Mouse (Mus musculus) midbrain, embryonic 10.5 days (tissue): Measurements from ENCODE around the gene Togaram2. TPM values are rescaled to one million over a fixed set of nuclear protein-coding genes. Genes with fewer than 3 reads are reported as not detected.
"Not testable (repeated sequence)": the region's sequence is repeated elsewhere in the genome, so short reads cannot be mapped to it uniquely, and the experiment has no call there.

Source experiments
- DNase-seq: peaks from one replicate; pipeline ENCODE4 v3.0.0-alpha.2; 2017; ENCODE audit warnings: low spot score
- H3K27ac ChIP-seq: fragments of 300-500 bp; sonication (generic); replicated peaks from 2 replicates; pipeline ENCODE4 v1.5.1; 2016; ENCODE audit warnings: mild to moderate bottlenecking
- H3K27me3 ChIP-seq: fragments of 300-500 bp; sonication (generic); 2 replicates; pipeline ENCODE4 v1.6.1; 2016; ENCODE audit warnings: low read depth, mild to moderate bottlenecking; ENCODE audit not compliant: poor library complexity, severe bottlenecking
- H3K36me3 ChIP-seq: fragments of 300-500 bp; sonication (generic); 2 replicates; pipeline ENCODE4 v1.6.1; 2016; ENCODE audit warnings: mild to moderate bottlenecking, moderate library complexity
- H3K4me1 ChIP-seq: fragments of 300-500 bp; sonication (generic); 2 replicates; pipeline ENCODE4 v1.6.1; 2016
- H3K4me3 ChIP-seq: fragments of 300-500 bp; sonication (generic); 2 replicates; pipeline ENCODE4 v1.5.1; 2016; ENCODE audit warnings: mild to moderate bottlenecking, moderate library complexity
- H3K9me3 ChIP-seq: fragments of 300-500 bp; sonication (generic); replicated peaks from 2 replicates; pipeline ENCODE4 v1.6.1; 2016; ENCODE audit warnings: mild to moderate bottlenecking
- WGBS: fragments of 180-500 bp; shearing (Covaris S2); methylation state at CpG from one replicate; pipeline ENCODE4 v1.1.7; 2016; 5-methylcytosine and 5-hydroxymethylcytosine counted together
- polyA plus RNA-seq: library from polyadenylated mRNA; unstranded; fragments of >200 nt; fragmentation: Nextera tagmentation; extraction: Ambion mirVana; gene quantifications from 2 replicates; pipeline ENCODE4 v1.2.1, GENCODE M21; 2016

Togaram2 gene
- not detected in 2 replicates for polyA plus RNA-seq

GRCm38 (mm10) chr17:71673092-71673491, at the start of gene Togaram2:
TSS of gene Togaram2 (plus strand) at chr17:71673261.
- 60% methylated on average over 9 of the region's 9 CpGs for WGBS
- no peak within 1 kb of the TSS for H3K27ac ChIP-seq
- peaks cover 20% of the 10 kb centered on the region for H3K4me1 ChIP-seq
- H3K27me3 ChIP-seq: no peaks in the 10 kb centered on the region
- H3K9me3 ChIP-seq: no peaks in the 10 kb centered on the region
- DNase-seq: no peak
- H3K36me3 ChIP-seq: no peaks in the 10 kb centered on the region
- H3K4me3 ChIP-seq: no peak within 1 kb of the TSS

GRCm38 (mm10) chr17:71631806-71632205, 41.3 kb upstream of the Togaram2 start:
- Histone ChIP-seq H3K4me1 (no peaks in the 10 kb centered on the region), H3K27me3 (no peaks in the 10 kb centered on the region), H3K4me3 (no peak overlapping the region), H3K27ac (no peak overlapping the region), H3K9me3 (no peaks in the 10 kb centered on the region), H3K36me3 (peaks cover 98% of the 10 kb centered on the region)
- WGBS: 92% methylated on average over 10 of the region's 10 CpGs
- DNase-seq: no peak

GRCm38 (mm10) chr17:71633350-71633749, 39.7 kb upstream of the Togaram2 start:
- WGBS: 90% methylated on average over 8 of the region's 8 CpGs
- H3K36me3 ChIP-seq: peaks cover 98% of the 10 kb centered on the region

GRCm38 (mm10) chr17:71636786-71637185, 36.3 kb upstream of the Togaram2 start:
- H3K9me3 ChIP-seq: no peaks in the 10 kb centered on the region
- no peak overlapping the region for H3K27ac ChIP-seq
- H3K4me1 ChIP-seq: no peaks in the 10 kb centered on the region
- no peaks in the 10 kb centered on the region for H3K27me3 ChIP-seq
- no peak for DNase-seq
- WGBS: 95% methylated on average over 8 of the region's 8 CpGs
- H3K4me3 ChIP-seq: no peak overlapping the region
- H3K36me3 ChIP-seq: peaks cover 99% of the 10 kb centered on the region

More at GRCm38 (mm10) chr17:71633350-71633749, 39.7 kb upstream of the Togaram2 start:
- Histone ChIP-seq H3K9me3 (no peaks in the 10 kb centered on the region), H3K4me1 (no peaks in the 10 kb centered on the region), H3K27ac (no peak overlapping the region), H3K27me3 (no peaks in the 10 kb centered on the region), H3K4me3 (no peak overlapping the region)
- no peak for DNase-seq

GRCm38 (mm10) chr17:71637750-71638265, 35.3 kb upstream of the Togaram2 start:
- no peak overlapping the region for H3K27ac ChIP-seq
- H3K4me3 ChIP-seq: no peak overlapping the region
- DNase-seq: no peak
- no peaks in the 10 kb centered on the region for H3K27me3 ChIP-seq
- H3K4me1 ChIP-seq: no peaks in the 10 kb centered on the region
- 92% methylated on average over 4 of the region's 4 CpGs for WGBS
- H3K9me3 ChIP-seq: no peaks in the 10 kb centered on the region
- peaks cover 99% of the 10 kb centered on the region for H3K36me3 ChIP-seq

- H3K4me1 ChIP-seq, H3K27ac ChIP-seq, H3K9me3 ChIP-seq, DNase-seq, H3K4me3 ChIP-seq, H3K27me3 ChIP-seq: not testable (repeated sequence)
- peaks cover 99% of the 10 kb centered on the region for H3K36me3 ChIP-seq
- WGBS: 88% methylated on average over 5 of the region's 5 CpGs
Observed at GRCm38 (mm10) chr17:71639056-71639455, 34.0 kb upstream of the Togaram2 start.

GRCm38 (mm10) chr17:71640421-71641085, 32.5 kb upstream of the Togaram2 start:
- WGBS: 91% methylated on average over 9 of the region's 9 CpGs
- no peaks in the 10 kb centered on the region for H3K27me3 ChIP-seq
- no peak for DNase-seq
- no peaks in the 10 kb centered on the region for H3K9me3 ChIP-seq
- no peaks in the 10 kb centered on the region for H3K4me1 ChIP-seq
- H3K4me3 ChIP-seq: no peak overlapping the region
- no peak overlapping the region for H3K27ac ChIP-seq
- H3K36me3 ChIP-seq: peaks cover 97% of the 10 kb centered on the region

- 91% methylated on average over 3 of the region's 3 CpGs for WGBS
- Histone ChIP-seq H3K4me3 (no peak overlapping the region), H3K27me3 (no peaks in the 10 kb centered on the region), H3K9me3 (no peaks in the 10 kb centered on the region), H3K27ac (no peak overlapping the region), H3K4me1 (no peaks in the 10 kb centered on the region), H3K36me3 (peaks cover 97% of the 10 kb centered on the region)
- no peak for DNase-seq
Observed at GRCm38 (mm10) chr17:71642190-71642589, 30.9 kb upstream of the Togaram2 start.

GRCm38 (mm10) chr17:71650011-71650410, 23.1 kb upstream of the Togaram2 start:
- Histone ChIP-seq H3K36me3 (peaks cover 96% of the 10 kb centered on the region), H3K27ac (no peak overlapping the region), H3K27me3 (no peaks in the 10 kb centered on the region), H3K4me3 (no peak overlapping the region), H3K4me1 (no peaks in the 10 kb centered on the region), H3K9me3 (no peaks in the 10 kb centered on the region)
- 95% methylated on average over 9 of the region's 9 CpGs for WGBS
- DNase-seq: no peak

- H3K36me3 ChIP-seq: peaks cover 96% of the 10 kb centered on the region
- no peak overlapping the region for H3K27ac ChIP-seq
- no peaks in the 10 kb centered on the region for H3K27me3 ChIP-seq
- WGBS: 92% methylated on average over 2 of the region's 2 CpGs
- DNase-seq: no peak
- no peaks in the 10 kb centered on the region for H3K4me1 ChIP-seq
- H3K9me3 ChIP-seq: no peaks in the 10 kb centered on the region
- no peak overlapping the region for H3K4me3 ChIP-seq
Observed at GRCm38 (mm10) chr17:71652495-71652894, 20.6 kb upstream of the Togaram2 start.

- Histone ChIP-seq H3K36me3 (peaks cover 96% of the 10 kb centered on the region), H3K27ac (no peak overlapping the region), H3K9me3 (no peaks in the 10 kb centered on the region), H3K4me3 (no peak overlapping the region), H3K27me3 (no peaks in the 10 kb centered on the region), H3K4me1 (no peaks in the 10 kb centered on the region)
- WGBS: 88% methylated on average over 5 of the region's 5 CpGs
- no peak for DNase-seq
Observed at GRCm38 (mm10) chr17:71652934-71653333, 20.1 kb upstream of the Togaram2 start.

- no peaks in the 10 kb centered on the region for H3K9me3 ChIP-seq
- peaks cover 4% of the 10 kb centered on the region; the same call in 1 of the 2 replicates for H3K4me1 ChIP-seq
- no peaks in the 10 kb centered on the region for H3K27me3 ChIP-seq
- H3K4me3 ChIP-seq: no peak overlapping the region
- DNase-seq: no peak
- H3K27ac ChIP-seq: no peak overlapping the region
- 92% methylated on average over 4 of the region's 4 CpGs for WGBS
- H3K36me3 ChIP-seq: peaks cover 69% of the 10 kb centered on the region
Observed at GRCm38 (mm10) chr17:71657521-71657920, 15.5 kb upstream of the Togaram2 start.

- Histone ChIP-seq H3K36me3 (peaks cover 60% of the 10 kb centered on the region), H3K4me3 (no peak overlapping the region), H3K9me3 (no peaks in the 10 kb centered on the region), H3K27ac (no peak overlapping the region), H3K4me1 (peaks cover 8% of the 10 kb centered on the region), H3K27me3 (no peaks in the 10 kb centered on the region)
- WGBS: 93% methylated on average over 10 of the region's 10 CpGs
- DNase-seq: no peak
Observed at GRCm38 (mm10) chr17:71658666-71659065, 14.4 kb upstream of the Togaram2 start.
